Mouse (Mus musculus): Measurements from ENCODE around the gene Nckap5.

Gene Nckap5

DNA sequence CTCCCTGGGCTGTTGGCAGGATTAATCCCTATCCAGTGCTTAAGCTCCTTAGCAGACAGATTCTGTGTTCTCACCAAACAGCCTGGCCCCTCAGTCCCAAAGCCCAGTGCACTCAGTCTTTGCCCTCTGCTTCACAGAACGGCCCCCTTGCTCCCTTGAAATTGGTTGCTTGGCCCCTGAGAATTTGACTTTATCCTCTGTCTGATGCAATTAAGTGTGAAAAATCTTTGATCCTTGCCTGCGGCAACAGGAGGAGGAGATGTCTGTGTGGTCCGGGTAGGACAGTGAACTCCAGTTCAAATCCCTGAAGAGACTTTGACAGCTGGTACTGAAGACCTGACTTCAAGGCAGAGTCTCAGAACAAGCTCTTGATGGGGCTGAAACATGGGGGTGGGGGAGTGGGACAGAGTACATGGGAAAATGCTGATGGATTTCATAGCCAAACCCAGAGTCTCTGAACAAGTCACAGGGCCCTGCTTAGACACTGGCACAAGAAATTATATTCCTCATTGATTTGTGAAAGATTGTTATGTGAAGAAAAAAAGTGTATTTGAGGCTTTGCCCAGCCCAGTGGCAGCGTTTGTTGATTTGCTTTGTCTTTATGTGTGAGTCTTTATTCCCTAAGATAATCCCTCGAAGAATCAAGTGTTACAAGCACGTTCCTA is 65.0 kb downstream of the Nckap5 start:
- no peak for DNase-seq (ENCODE audit: low read depth, low spot score)

DNA sequence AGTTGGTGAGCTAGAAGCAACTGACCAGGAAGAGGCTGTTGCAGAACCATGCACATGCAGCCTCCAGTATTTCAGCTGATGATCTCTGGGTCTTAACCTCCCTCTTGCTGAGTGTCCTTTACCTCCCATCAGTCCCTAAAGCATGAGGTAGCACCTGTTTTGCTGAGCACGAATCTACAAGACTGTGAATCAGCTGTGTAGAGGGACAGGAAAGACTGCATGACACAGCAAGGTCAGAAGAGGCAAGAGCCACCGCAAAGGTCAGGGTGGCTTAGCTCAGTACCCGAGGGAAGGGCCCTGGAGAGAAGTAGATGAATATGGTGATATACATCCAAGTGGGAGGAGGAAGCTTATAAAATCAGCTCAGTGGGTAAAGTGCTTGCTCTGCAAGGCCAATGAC is 66.4 kb downstream of the Nckap5 start:
- no peak for DNase-seq (ENCODE audit: low read depth, low spot score)

DNA sequence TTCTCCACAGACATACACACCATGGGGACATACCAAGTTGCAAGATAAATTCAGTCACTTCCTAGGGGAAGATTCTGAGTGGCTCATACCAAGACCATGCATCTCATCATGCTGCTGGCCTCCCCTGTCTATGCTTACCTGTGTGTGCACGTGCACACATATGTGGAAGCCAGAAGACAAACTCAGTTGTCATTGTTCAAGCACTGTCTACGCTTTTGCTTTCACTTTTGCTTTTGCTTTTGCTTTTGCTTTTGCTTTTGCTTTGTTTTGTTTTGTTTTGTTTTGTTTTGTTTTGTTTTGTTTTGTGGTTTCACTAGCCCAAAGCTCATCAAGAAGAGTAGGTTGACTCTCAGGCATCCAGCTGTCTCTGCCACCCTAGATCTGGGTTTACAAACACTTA is 67.4 kb downstream of the Nckap5 start:
- DNase-seq (ENCODE audit: low read depth, low spot score), result no peak

DNA sequence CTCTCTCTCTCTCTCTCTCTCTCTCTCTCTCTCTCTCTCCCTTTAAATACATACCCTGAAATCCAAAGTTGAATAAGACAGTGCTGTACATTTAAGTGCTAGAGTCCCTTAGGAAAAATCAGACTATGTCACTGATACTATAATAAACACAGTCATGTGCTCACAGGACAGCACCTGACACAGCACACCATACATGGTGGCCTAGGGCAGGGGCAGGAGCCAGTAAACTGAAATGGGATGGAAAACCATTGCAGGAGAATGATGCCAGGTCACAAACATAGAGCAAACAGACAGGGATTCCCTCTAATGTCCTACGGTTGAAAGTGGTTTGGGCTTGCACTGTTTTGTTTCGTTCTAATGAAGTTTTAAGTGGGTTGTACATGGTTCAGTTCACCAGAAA is 70.2 kb downstream of the Nckap5 start:
- no peak for DNase-seq (ENCODE audit: low read depth, low spot score)

DNA sequence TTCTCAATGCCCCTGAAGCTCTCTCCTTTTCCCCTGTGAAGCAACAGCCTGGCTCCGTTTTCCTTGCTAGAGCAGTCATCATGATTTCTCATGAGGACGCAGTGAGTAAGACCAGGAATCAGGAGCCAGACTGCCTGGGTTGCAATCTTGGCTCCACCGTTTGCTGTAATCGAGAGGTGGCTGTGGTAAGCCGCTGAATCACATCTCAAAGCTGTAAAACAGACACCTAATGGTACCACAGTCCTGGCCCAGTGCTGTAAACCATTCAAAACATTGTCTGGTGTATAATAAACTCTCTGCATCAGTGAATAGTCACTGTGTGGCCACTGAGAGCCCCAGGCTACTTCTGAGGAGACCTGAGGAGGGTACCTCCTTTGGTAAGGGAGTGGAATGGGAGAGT is 74.9 kb downstream of the Nckap5 start:
- DNase-seq (ENCODE audit: low read depth, low spot score), result no peak

DNA sequence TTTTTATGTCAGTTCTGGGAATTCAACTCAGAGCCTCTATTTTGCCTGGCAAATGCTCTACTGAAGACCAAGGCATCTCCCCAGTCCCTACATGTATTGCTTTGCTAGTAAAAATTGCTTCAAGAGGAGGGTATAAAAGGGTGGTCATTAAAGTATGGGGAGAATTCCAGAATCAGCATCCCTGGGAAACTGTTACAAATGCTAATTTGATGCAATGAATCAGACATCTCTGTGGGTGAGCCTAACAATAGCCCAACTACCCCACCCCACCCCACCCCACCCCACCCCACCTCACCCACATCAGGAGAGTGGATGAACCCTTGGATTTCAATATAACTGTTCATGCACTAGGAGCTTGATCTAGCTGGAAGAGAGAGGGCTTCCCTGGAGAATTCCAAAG is 77.0 kb downstream of the Nckap5 start:
- DNase-seq (ENCODE audit: low read depth, low spot score), result peak; percentile 52

GRCm38 (mm10) chr1:126752247-126753037 is 78.2 kb downstream of the Nckap5 start:
- DNase-seq (ENCODE audit: low read depth, low spot score), result no peak

GRCm38 (mm10) chr1:126751137-126751536 is 79.5 kb downstream of the Nckap5 start:
- DNase-seq (ENCODE audit: low read depth, low spot score), result no peak

DNA sequence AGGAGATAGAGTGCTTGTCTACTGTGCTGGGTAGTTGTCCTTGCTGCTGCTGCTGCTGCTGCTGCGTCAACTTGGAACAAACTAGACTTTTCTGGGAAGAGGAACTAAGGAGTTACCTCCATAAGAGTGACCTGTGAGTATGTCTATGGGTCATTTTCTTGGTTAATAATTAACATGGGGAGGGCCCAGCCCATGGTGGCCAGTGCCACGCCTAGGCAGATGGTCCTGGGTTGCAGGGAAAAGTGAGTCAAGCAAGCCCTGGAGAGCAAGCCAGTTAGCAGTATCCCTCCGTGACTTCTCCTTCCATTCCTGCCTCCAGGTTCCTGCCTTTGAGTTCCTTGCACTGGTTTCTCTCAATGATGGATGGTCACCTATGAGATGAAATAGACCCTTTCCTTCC is 80.4 kb downstream of the Nckap5 start:
- DNase-seq (ENCODE audit: low read depth, low spot score), result no peak

GRCm38 (mm10) chr1:126747914-126748313 is 82.7 kb downstream of the Nckap5 start:
- DNase-seq (ENCODE audit: low read depth, low spot score), result no peak

- DNase-seq (ENCODE audit: low read depth, low spot score), result no peak
Measured at GRCm38 (mm10) chr1:126745482-126746136, 85.0 kb downstream of the Nckap5 start.

DNA sequence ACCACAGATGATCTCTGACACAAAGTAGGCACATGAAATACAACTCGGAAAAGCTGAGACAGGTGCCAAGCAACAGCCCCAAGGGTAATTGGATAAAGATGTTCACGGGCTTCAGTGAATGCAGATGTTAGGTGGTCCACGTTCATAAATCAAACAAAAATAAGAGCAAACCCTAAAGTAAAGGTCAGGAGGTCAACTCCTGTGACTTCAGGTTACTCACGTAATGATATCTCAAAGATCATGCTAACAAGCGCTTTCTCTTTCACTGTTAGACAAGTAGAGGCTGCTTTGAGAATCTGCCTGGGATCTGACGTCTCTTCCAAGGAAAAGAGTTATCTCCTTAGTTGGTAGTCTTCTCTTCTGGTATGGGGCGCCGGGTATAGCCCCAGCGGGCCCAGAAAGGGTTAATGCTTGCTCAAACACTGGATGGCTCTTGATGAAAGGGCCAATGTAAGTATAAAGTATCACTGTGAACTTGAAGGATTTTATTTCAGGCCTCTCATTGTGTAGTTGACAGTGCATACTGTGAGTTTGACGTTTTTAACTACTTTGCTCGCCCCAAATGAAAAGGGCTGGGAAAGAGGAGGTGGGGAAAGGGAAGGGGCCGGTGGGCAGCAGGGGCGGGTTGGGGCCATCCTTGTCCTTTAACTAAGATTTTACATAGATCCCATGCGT is 85.8 kb downstream of the Nckap5 start:
- DNase-seq (ENCODE audit: low read depth, low spot score), result no peak

DNA sequence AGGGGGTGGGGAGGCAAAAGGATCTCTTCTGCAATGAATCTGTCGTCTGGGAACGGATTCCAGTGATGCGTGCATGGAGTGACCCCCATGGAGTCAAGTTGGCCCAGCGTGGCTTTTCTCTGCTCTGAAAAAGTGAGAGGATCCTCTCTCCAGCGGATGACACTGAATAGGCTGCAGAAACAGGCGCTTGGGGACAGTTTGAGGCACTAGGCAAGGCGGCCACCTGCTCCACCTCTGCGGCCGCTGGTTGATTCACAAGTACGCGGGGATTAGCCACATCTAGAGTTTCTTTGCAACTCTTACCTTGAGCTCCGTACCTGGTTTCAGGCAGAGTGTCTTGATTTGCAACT is 92.3 kb downstream of the Nckap5 start:
- DNase-seq (ENCODE audit: low read depth, low spot score), result no peak

GRCm38 (mm10) chr1:126737554-126738290 is 92.9 kb downstream of the Nckap5 start:
- DNase-seq (ENCODE audit: low read depth, low spot score), result peak; percentile 13

GRCm38 (mm10) chr1:126731691-126732090 is 98.9 kb downstream of the Nckap5 start:
- no peak for DNase-seq (ENCODE audit: low read depth, low spot score)

GRCm38 (mm10) chr1:126726400-126727055 is 104.1 kb downstream of the Nckap5 start:
- peak; percentile 36 for DNase-seq (ENCODE audit: low read depth, low spot score)

- DNase-seq (ENCODE audit: low read depth, low spot score), result no peak
Measured at GRCm38 (mm10) chr1:126725628-126726367, 104.8 kb downstream of the Nckap5 start.

- DNase-seq (ENCODE audit: low read depth, low spot score), result no peak
Measured at GRCm38 (mm10) chr1:126721917-126722316, 108.7 kb downstream of the Nckap5 start.

DNA sequence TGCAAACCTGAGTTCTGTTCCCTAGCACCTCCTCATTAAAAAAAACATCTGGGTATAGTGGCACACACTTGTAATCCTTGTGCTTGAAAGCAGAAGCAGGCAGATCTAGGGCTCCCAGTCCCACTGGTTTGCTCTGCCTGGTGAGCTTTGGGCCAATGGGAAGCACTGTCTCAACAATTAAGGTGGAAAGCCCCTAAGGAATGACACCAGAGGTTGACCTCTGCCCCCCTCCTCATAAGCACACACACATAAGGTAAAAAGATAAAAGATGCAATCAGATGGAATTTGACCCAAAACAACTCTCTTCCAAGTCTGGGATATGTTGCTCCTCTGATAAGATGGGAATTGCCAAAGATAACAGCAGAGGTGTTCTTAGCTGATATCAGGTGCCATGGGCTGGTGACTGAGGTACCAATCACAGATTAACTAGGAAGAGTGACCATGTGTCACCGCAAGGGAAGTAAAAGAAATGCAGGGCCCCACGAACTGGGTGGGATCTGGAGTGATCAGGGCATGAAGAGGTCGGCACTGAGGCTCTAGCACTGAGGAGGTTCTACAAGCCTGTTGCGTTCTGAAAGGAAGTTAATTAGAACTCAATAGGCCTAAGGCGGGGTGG is 110.8 kb downstream of the Nckap5 start:
- no peak for DNase-seq (ENCODE audit: low read depth, low spot score)

- peak; percentile 15 for DNase-seq (ENCODE audit: low read depth, low spot score)
Measured at GRCm38 (mm10) chr1:126706611-126707010, 124.0 kb downstream of the Nckap5 start.
